Comparison of ENCODE assay signal across 8 mouse cellular contexts in the genomic region with DNA sequence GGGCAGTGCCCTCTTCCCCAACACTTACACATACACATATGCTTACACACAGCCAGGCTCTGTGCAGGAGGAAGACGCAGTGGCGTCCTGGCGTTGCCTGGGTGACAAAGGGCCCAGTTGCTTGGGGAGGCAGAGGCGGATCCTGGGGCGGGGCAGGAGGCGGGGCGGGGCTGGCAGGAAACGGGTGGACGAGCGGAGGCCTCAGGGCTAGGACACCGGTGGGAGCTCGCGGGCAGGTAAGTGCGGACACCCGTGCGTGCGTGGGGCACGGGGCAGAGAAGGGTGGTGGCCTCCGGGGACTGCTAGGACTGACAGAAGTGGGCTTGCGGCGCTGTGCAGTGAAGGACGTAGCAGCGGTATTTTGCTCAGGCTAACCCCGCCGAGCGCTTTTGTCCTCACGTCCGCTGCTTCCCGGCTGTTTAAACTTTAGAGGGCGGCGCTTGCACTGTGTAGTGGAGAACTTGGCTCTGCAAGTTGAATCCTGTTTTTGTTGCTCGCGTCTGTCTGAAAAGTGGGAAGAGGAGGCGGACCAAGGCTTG. TPM values are rescaled to one million over a fixed set of nuclear protein-coding genes. Genes with fewer than 3 reads are reported as not detected.
DNase-seq lines count a peak whose midpoint lies in the region; ATAC-seq and TF ChIP-seq lines count a peak whose summit lies in the region.

A gene (plus strand): TSS at position 155 of the 539 bp plus-strand sequence.

- no peaks in the 10 kb centered on the region for H3K79me2 ChIP-seq in CH12.LX (replicated peaks; ENCODE audit: control insufficient read depth, extremely low read depth, insufficient read depth, poor library complexity, severe bottlenecking)

- peak within 1 kb of the TSS; percentile 66; the same call in 1 of the 2 replicates for H3K9ac ChIP-seq in CH12.LX (ENCODE audit: insufficient read depth, low read depth)
- H3K9ac ChIP-seq in forebrain, embryonic 11.5 days (ENCODE audit: low read length): peak within 1 kb of the TSS; percentile 63
- H3K9ac ChIP-seq in heart, embryonic 16.5 days (ENCODE audit: low read length): peak within 1 kb of the TSS; percentile 80
- peak within 1 kb of the TSS; percentile 72 for H3K9ac ChIP-seq in liver, embryonic 13.5 days
- peak within 1 kb of the TSS; percentile 32 for H3K9ac ChIP-seq in stomach, embryonic 15.5 days

- peak within 1 kb of the TSS; percentile 78 for H3K4me2 ChIP-seq in CH12.LX (ENCODE audit: insufficient read depth, low read depth, poor library complexity, severe bottlenecking)
- peak within 1 kb of the TSS; percentile 63 for H3K4me2 ChIP-seq in forebrain, embryonic 11.5 days (ENCODE audit: low read depth, low read length, severe bottlenecking)
- peak within 1 kb of the TSS; percentile 87 for H3K4me2 ChIP-seq in heart, embryonic 16.5 days (ENCODE audit: low read depth, low read length)
- H3K4me2 ChIP-seq in liver, embryonic 13.5 days: peak within 1 kb of the TSS; percentile 81
- peak within 1 kb of the TSS; percentile 73 for H3K4me2 ChIP-seq in stomach, embryonic 15.5 days

- H3K4me1 ChIP-seq in CH12.LX (ENCODE audit: control insufficient read depth in 1 of 2, insufficient read depth in 2 of 2): peaks cover 18 to 50% of the 10 kb centered on the region in 2 experiments
- peaks cover 11% of the 10 kb centered on the region for H3K4me1 ChIP-seq in forebrain, embryonic 11.5 days (replicated peaks; ENCODE audit: control insufficient read depth, insufficient read depth, low read length)
- peaks cover 12% of the 10 kb centered on the region for H3K4me1 ChIP-seq in heart, embryonic 16.5 days (ENCODE audit: control insufficient read depth, insufficient read depth, low read length)
- H3K4me1 ChIP-seq in liver, embryonic 13.5 days (replicated peaks): peaks cover 73% of the 10 kb centered on the region
- H3K4me1 ChIP-seq in stomach, embryonic 15.5 days: peaks cover 35% of the 10 kb centered on the region; the same call in 1 of the 2 replicates

- TF ChIP-seq CTCF in CH12.LX (conservative IDR thresholded peaks at IDR 0.05 in 1 of 2, IDR thresholded peaks at IDR 0.05 in 1 of 2; ENCODE audit: low read depth in 2 of 2, low read length in 2 of 2): no peak

- no peak within 1 kb of the TSS for H3K27ac ChIP-seq in CH12.LX (ENCODE audit: insufficient read depth, low read depth)
- H3K27ac ChIP-seq in forebrain, embryonic 11.5 days (ENCODE audit: low read depth, low read length): no peak within 1 kb of the TSS; the same call in 1 of the 2 replicates
- peak within 1 kb of the TSS; percentile 81 for H3K27ac ChIP-seq in heart, embryonic 16.5 days (ENCODE audit: low read length)
- H3K27ac ChIP-seq in liver, embryonic 13.5 days: peak within 1 kb of the TSS; percentile 70
- H3K27ac ChIP-seq in stomach, embryonic 15.5 days: peak within 1 kb of the TSS; percentile 83

- peak; percentile 54; the same call in 1 of the 2 replicates for TF ChIP-seq POLR2A in CH12.LX (IDR thresholded peaks at IDR 0.05; ENCODE audit: low read depth, low read length)

- in situ Hi-C loops in CH12.LX (cut with MboI; ENCODE audit: low pct_ligation_motif_present, low pct_unique_long_range_greater_than_20kb, low sequenced_read_pairs): loop anchor here (25.0 kb wide), 1 partner anchor 786 kb away; no protein-coding TSS in a partner anchor

- H3K4me3 ChIP-seq in CH12.LX (replicated peaks in 1 of 3; ENCODE audit: low read depth in 2 of 3, low read length in 2 of 3, poor library complexity in 1 of 3): peak within 1 kb of the TSS; percentile 64 to 79 (median 77)
- peak within 1 kb of the TSS; percentile 63 for H3K4me3 ChIP-seq in forebrain, embryonic 11.5 days (ENCODE audit: low read depth, low read length)
- H3K4me3 ChIP-seq in heart, embryonic 16.5 days (ENCODE audit: low read length): peak within 1 kb of the TSS; percentile 67
- H3K4me3 ChIP-seq in liver, embryonic 13.5 days (replicated peaks): peak within 1 kb of the TSS; percentile 74
- H3K4me3 ChIP-seq in stomach, embryonic 15.5 days (replicated peaks): peak within 1 kb of the TSS; percentile 70

- TF ChIP-seq EP300 in CH12.LX (IDR thresholded peaks at IDR 0.05; ENCODE audit: low read length): no peak

- dilution Hi-C loops in CH12.LX (cut with MboI; ENCODE audit: extremely low pct_ligation_motif_present, extremely low pct_unique_long_range_greater_than_20kb, low sequenced_read_pairs): no loop called here

- 0% methylated on average over 34 of the region's 34 CpGs for WGBS in forebrain, embryonic 11.5 days
- under 1% methylated on average over 34 of the region's 34 CpGs for WGBS in heart, embryonic 16.5 days
- under 1% methylated on average over 34 of the region's 34 CpGs for WGBS in liver, embryonic 13.5 days (ENCODE audit: insufficient replicate concordance)
- 0% methylated on average over 34 of the region's 34 CpGs for WGBS in stomach, embryonic 15.5 days

- peak; percentile 77 for DNase-seq in CH12.LX (ENCODE audit: extremely low read depth)
- DNase-seq in c-Kit-positive CD71-positive TER-119-positive erythroid progenitor cells, embryonic 14.5 days (ENCODE audit: low spot score): peak; percentile 72
- peak; percentile 94 for DNase-seq in forebrain, embryonic 11.5 days (ENCODE audit: low spot score)
- peak; percentile 91 for DNase-seq in kidney, postnatal 14 days
- DNase-seq in liver, embryonic 13.5 days: peak; percentile 74
- DNase-seq in natural killer cell, adult 2 months (ENCODE audit: low spot score in 2 of 2): peak; percentile 56 to 68

- H3K36me3 ChIP-seq in CH12.LX (replicated peaks in 1 of 2; ENCODE audit: control insufficient read depth in 1 of 2, insufficient read depth in 1 of 2, low read length in 1 of 2): peaks cover 0 to 26% of the 10 kb centered on the region in 2 experiments
- no peaks in the 10 kb centered on the region for H3K36me3 ChIP-seq in forebrain, embryonic 11.5 days (ENCODE audit: control insufficient read depth, insufficient read depth, low read length)
- H3K36me3 ChIP-seq in heart, embryonic 16.5 days (ENCODE audit: control insufficient read depth, insufficient read depth): peaks cover 8% of the 10 kb centered on the region
- peaks cover 15% of the 10 kb centered on the region; the same call in 1 of the 2 replicates for H3K36me3 ChIP-seq in liver, embryonic 13.5 days
- H3K36me3 ChIP-seq in stomach, embryonic 15.5 days: no peaks in the 10 kb centered on the region

- no peak for TF ChIP-seq RAD21 in CH12.LX (IDR thresholded peaks at IDR 0.05; ENCODE audit: low read depth, low read length)

- peak; percentile 95 for ATAC-seq in forebrain, embryonic 11.5 days (replicated peaks; ENCODE audit: low FRiP score)
- peak; percentile 93 for ATAC-seq in heart, embryonic 16.5 days (replicated peaks; ENCODE audit: extremely low read depth, insufficient read depth, low FRiP score)
- peak; percentile 93 for ATAC-seq in liver, embryonic 13.5 days (ENCODE audit: low read depth)
- peak; percentile 93 for ATAC-seq in stomach, embryonic 15.5 days (ENCODE audit: insufficient read depth, low FRiP score, low read depth)

- no peaks in the 10 kb centered on the region for H3K27me3 ChIP-seq in CH12.LX (replicated peaks)
- H3K27me3 ChIP-seq in forebrain, embryonic 11.5 days (ENCODE audit: control insufficient read depth, insufficient read depth, low read length): no peaks in the 10 kb centered on the region
- H3K27me3 ChIP-seq in heart, embryonic 16.5 days (ENCODE audit: control insufficient read depth, insufficient read depth, low read length): no peaks in the 10 kb centered on the region
- no peaks in the 10 kb centered on the region for H3K27me3 ChIP-seq in liver, embryonic 13.5 days
- no peaks in the 10 kb centered on the region for H3K27me3 ChIP-seq in stomach, embryonic 15.5 days (replicated peaks)

- no peaks in the 10 kb centered on the region for H3K9me3 ChIP-seq in CH12.LX (replicated peaks; ENCODE audit: low read length)
- H3K9me3 ChIP-seq in forebrain, embryonic 11.5 days (ENCODE audit: control insufficient read depth, low read length): no peaks in the 10 kb centered on the region
- H3K9me3 ChIP-seq in heart, embryonic 16.5 days (replicated peaks; ENCODE audit: control insufficient read depth, low read length): no peaks in the 10 kb centered on the region
- H3K9me3 ChIP-seq in liver, embryonic 13.5 days (replicated peaks): no peaks in the 10 kb centered on the region
- H3K9me3 ChIP-seq in stomach, embryonic 15.5 days: no peaks in the 10 kb centered on the region

TF ChIP-seq in CH12.LX, 34 proteins besides CTCF, POLR2A, EP300 and RAD21:
- TF ChIP-seq USF1 (IDR thresholded peaks at IDR 0.05; ENCODE audit: low read depth, low read length) (no peak), SIN3A (IDR thresholded peaks at IDR 0.05; ENCODE audit: low read length) (peak; percentile 62), CHD1 (IDR thresholded peaks at IDR 0.05; ENCODE audit: low read depth, low read length) (no peak), E2F4 (IDR thresholded peaks at IDR 0.05; ENCODE audit: insufficient replicate concordance, low read depth, low read length) (no peak), MXI1 (IDR thresholded peaks at IDR 0.05; ENCODE audit: low read depth, low read length) (peak; percentile 76), HCFC1 (IDR thresholded peaks at IDR 0.05; ENCODE audit: low read depth, low read length) (no peak), ELF1 (IDR thresholded peaks at IDR 0.05; ENCODE audit: low read depth, low read length) (peak; percentile 36; the same call in 1 of the 2 replicates), TCF12 (IDR thresholded peaks at IDR 0.05; ENCODE audit: low read depth, low read length) (0 out of 2 replicates have a peak, but pooled peaks have one; percentile 30), UBTF (IDR thresholded peaks at IDR 0.05; ENCODE audit: low read depth, low read length) (no peak)

RNA-seq across cellular contexts. Expression of the gene that starts here (rescaled TPM):
- total RNA-seq in CH12.LX (2012; rRNA removed): 6.0 and 10.5 TPM in 2 replicates
- total RNA-seq in CH12.LX (2014; rRNA removed): 14.4 and 15.3 TPM in 2 replicates
- 26.2 and 31.7 TPM in 2 replicates for polyA plus RNA-seq in CH12.LX (2012; ENCODE audit: insufficient read length, low read depth)
- 62.8 and 64.7 TPM in 2 replicates for polyA plus RNA-seq in forebrain, embryonic 11.5 days (2014; fragmentation: Nextera tagmentation; extraction: Ambion mirVana)
- polyA plus RNA-seq in heart, embryonic 16.5 days (2015; fragmentation: Nextera tagmentation; extraction: Ambion mirVana): 61.7 and 66.6 TPM in 2 replicates
- polyA plus RNA-seq in liver, embryonic 13.5 days (2015; fragmentation: Nextera tagmentation; extraction: Ambion mirVana): 38.4 and 43.5 TPM in 2 replicates
- 105 and 115 TPM in 2 replicates for polyA plus RNA-seq in stomach, embryonic 15.5 days (2015; fragmentation: Nextera tagmentation; extraction: Ambion mirVana)

Comparison
In these comparisons a context has a peak if more than half of its experiments do, and no peak if none do; other contexts are left out.
1. H3K27ac ChIP-seq: peak in heart, embryonic 16.5 days (single experiment), liver, embryonic 13.5 days (single experiment) and stomach, embryonic 15.5 days (single experiment); none in CH12.LX (single experiment) and forebrain, embryonic 11.5 days (single experiment).
2. Peak in every context shown above with its lines, with median percentiles within 50 percentile points of each other: DNase-seq, H3K4me2 ChIP-seq, H3K4me3 ChIP-seq, H3K9ac ChIP-seq and ATAC-seq.